Mouse (Mus musculus): Measurements from ENCODE around the gene Helt. TPM values are rescaled to one million over a fixed set of nuclear protein-coding genes. Genes with fewer than 3 reads are reported as not detected.
A peak's percentile ranks its signal among the peaks of the same experiment; 100 is the strongest.

Helt gene
- polyA plus RNA-seq, 1 experiment from 2014 or later, result not detected

GRCm38 (mm10) chr8:46326715-46327114 is 32.2 kb upstream of the Helt start:
- ATAC-seq (ENCODE audit: low FRiP score), result no peak
- Histone ChIP-seq H3K27ac (no peak overlapping the region), H3K4me3 (replicated peaks; ENCODE audit: low read length) (no peak overlapping the region), H3K4me2 (replicated peaks) (no peak overlapping the region), H3K36me3 (replicated peaks; ENCODE audit: control insufficient read depth, insufficient read depth) (no peaks in the 10 kb centered on the region), H3K27me3 (ENCODE audit: control insufficient read depth, insufficient read depth, low read length) (no peaks in the 10 kb centered on the region), H3K9me3 (ENCODE audit: control insufficient read depth, low read length) (no peaks in the 10 kb centered on the region), H3K4me1 (replicated peaks; ENCODE audit: control insufficient read depth, insufficient read depth, low read length) (no peaks in the 10 kb centered on the region), H3K9ac (no peak overlapping the region)
- no peak for DNase-seq (ENCODE audit: low spot score)
- 90% methylated on average over 5 of the region's 5 CpGs for WGBS

- ATAC-seq (ENCODE audit: low FRiP score) (no peak), DNase-seq (ENCODE audit: low spot score) (no peak)
- no peaks in the 10 kb centered on the region for H3K9me3 ChIP-seq (ENCODE audit: control insufficient read depth, low read length)
- H3K27me3 ChIP-seq (ENCODE audit: control insufficient read depth, insufficient read depth, low read length), result no peaks in the 10 kb centered on the region
- H3K4me3 ChIP-seq (replicated peaks; ENCODE audit: low read length), result no peak overlapping the region
- no peak overlapping the region for H3K4me2 ChIP-seq (replicated peaks)
- no peak overlapping the region for H3K27ac ChIP-seq
- 82% methylated on average over 5 of the region's 5 CpGs for WGBS
- H3K36me3 ChIP-seq (replicated peaks; ENCODE audit: control insufficient read depth, insufficient read depth), result no peaks in the 10 kb centered on the region
- no peaks in the 10 kb centered on the region for H3K4me1 ChIP-seq (replicated peaks; ENCODE audit: control insufficient read depth, insufficient read depth, low read length)
- no peak overlapping the region for H3K9ac ChIP-seq
These were observed 30.2 kb upstream of the Helt start for GRCm38 (mm10) chr8:46324676-46325075.

GRCm38 (mm10) chr8:46323672-46324191 is 29.3 kb upstream of the Helt start:
- Histone ChIP-seq H3K36me3 (replicated peaks; ENCODE audit: control insufficient read depth, insufficient read depth) (no peaks in the 10 kb centered on the region), H3K9ac (no peak overlapping the region), H3K4me3 (replicated peaks; ENCODE audit: low read length) (no peak overlapping the region), H3K4me1 (replicated peaks; ENCODE audit: control insufficient read depth, insufficient read depth, low read length) (no peaks in the 10 kb centered on the region), H3K9me3 (ENCODE audit: control insufficient read depth, low read length) (no peaks in the 10 kb centered on the region), H3K27me3 (ENCODE audit: control insufficient read depth, insufficient read depth, low read length) (no peaks in the 10 kb centered on the region), H3K4me2 (replicated peaks) (no peak overlapping the region), H3K27ac (no peak overlapping the region)
- 0 out of 2 replicates have a peak, but pooled peaks have one; percentile 46 for ATAC-seq (ENCODE audit: low FRiP score)
- peak; percentile 34 for DNase-seq (ENCODE audit: low spot score)
- 70% methylated on average over 5 of the region's 5 CpGs for WGBS

GRCm38 (mm10) chr8:46322833-46323232 is 28.4 kb upstream of the Helt start:
- no peak for ATAC-seq (ENCODE audit: low FRiP score)
- Histone ChIP-seq H3K9ac (no peak overlapping the region), H3K4me1 (replicated peaks; ENCODE audit: control insufficient read depth, insufficient read depth, low read length) (no peaks in the 10 kb centered on the region), H3K36me3 (replicated peaks; ENCODE audit: control insufficient read depth, insufficient read depth) (no peaks in the 10 kb centered on the region), H3K4me3 (replicated peaks; ENCODE audit: low read length) (no peak overlapping the region), H3K27me3 (ENCODE audit: control insufficient read depth, insufficient read depth, low read length) (no peaks in the 10 kb centered on the region), H3K9me3 (ENCODE audit: control insufficient read depth, low read length) (no peaks in the 10 kb centered on the region), H3K27ac (no peak overlapping the region), H3K4me2 (replicated peaks) (no peak overlapping the region)
- no peak for DNase-seq (ENCODE audit: low spot score)
- WGBS, result 76% methylated on average over 2 of the region's 2 CpGs

- WGBS, result 98% methylated on average over 4 of the region's 4 CpGs
- Histone ChIP-seq H3K4me3 (replicated peaks; ENCODE audit: low read length) (no peak overlapping the region), H3K9me3 (ENCODE audit: control insufficient read depth, low read length) (no peaks in the 10 kb centered on the region), H3K9ac (no peak overlapping the region), H3K27me3 (ENCODE audit: control insufficient read depth, insufficient read depth, low read length) (no peaks in the 10 kb centered on the region), H3K4me1 (replicated peaks; ENCODE audit: control insufficient read depth, insufficient read depth, low read length) (no peaks in the 10 kb centered on the region), H3K36me3 (replicated peaks; ENCODE audit: control insufficient read depth, insufficient read depth) (no peaks in the 10 kb centered on the region), H3K4me2 (replicated peaks) (no peak overlapping the region), H3K27ac (no peak overlapping the region)
- ATAC-seq (ENCODE audit: low FRiP score) (no peak), DNase-seq (ENCODE audit: low spot score) (no peak)
These were observed 27.9 kb upstream of the Helt start for GRCm38 (mm10) chr8:46322421-46322820.

- ATAC-seq (ENCODE audit: low FRiP score) (no peak), DNase-seq (ENCODE audit: low spot score) (no peak)
- H3K9me3 ChIP-seq (ENCODE audit: control insufficient read depth, low read length), result no peaks in the 10 kb centered on the region
- no peaks in the 10 kb centered on the region for H3K36me3 ChIP-seq (replicated peaks; ENCODE audit: control insufficient read depth, insufficient read depth)
- no peaks in the 10 kb centered on the region for H3K4me1 ChIP-seq (replicated peaks; ENCODE audit: control insufficient read depth, insufficient read depth, low read length)
- H3K27ac ChIP-seq, result no peak overlapping the region
- 95% methylated on average over 5 of the region's 5 CpGs for WGBS
- no peaks in the 10 kb centered on the region for H3K27me3 ChIP-seq (ENCODE audit: control insufficient read depth, insufficient read depth, low read length)
- H3K4me2 ChIP-seq (replicated peaks), result no peak overlapping the region
- no peak overlapping the region for H3K4me3 ChIP-seq (replicated peaks; ENCODE audit: low read length)
- H3K9ac ChIP-seq, result no peak overlapping the region
These were observed 24.3 kb upstream of the Helt start for GRCm38 (mm10) chr8:46318802-46319201.

- H3K4me3 ChIP-seq (replicated peaks; ENCODE audit: low read length), result no peak overlapping the region
- ATAC-seq (ENCODE audit: low FRiP score), result no peak
- WGBS, result 51% methylated on average over 7 of the region's 7 CpGs
These were observed 22.7 kb upstream of the Helt start for GRCm38 (mm10) chr8:46317161-46317560.

GRCm38 (mm10) chr8:46313798-46314197 is 19.3 kb upstream of the Helt start:
- no peak overlapping the region for H3K4me2 ChIP-seq (replicated peaks)

More at GRCm38 (mm10) chr8:46317161-46317560, 22.7 kb upstream of the Helt start:
- no peaks in the 10 kb centered on the region for H3K27me3 ChIP-seq (ENCODE audit: control insufficient read depth, insufficient read depth, low read length)
- no peaks in the 10 kb centered on the region for H3K4me1 ChIP-seq (replicated peaks; ENCODE audit: control insufficient read depth, insufficient read depth, low read length)
- no peak overlapping the region for H3K27ac ChIP-seq
- no peak overlapping the region for H3K9ac ChIP-seq
- no peak overlapping the region for H3K4me2 ChIP-seq (replicated peaks)
- H3K9me3 ChIP-seq (ENCODE audit: control insufficient read depth, low read length), result no peaks in the 10 kb centered on the region
- no peaks in the 10 kb centered on the region for H3K36me3 ChIP-seq (replicated peaks; ENCODE audit: control insufficient read depth, insufficient read depth)
- no peak for DNase-seq (ENCODE audit: low spot score)

GRCm38 (mm10) chr8:46311159-46311558 is 16.7 kb upstream of the Helt start:
- Histone ChIP-seq H3K9ac (no peak overlapping the region), H3K36me3 (replicated peaks; ENCODE audit: control insufficient read depth, insufficient read depth) (no peaks in the 10 kb centered on the region)
- ATAC-seq (ENCODE audit: low FRiP score), result peak; percentile 55; the same call in 1 of the 2 replicates

More at GRCm38 (mm10) chr8:46313798-46314197, 19.3 kb upstream of the Helt start:
- no peaks in the 10 kb centered on the region for H3K27me3 ChIP-seq (ENCODE audit: control insufficient read depth, insufficient read depth, low read length)
- ATAC-seq (ENCODE audit: low FRiP score) (no peak), DNase-seq (ENCODE audit: low spot score) (no peak)
- H3K27ac ChIP-seq, result no peak overlapping the region
- H3K36me3 ChIP-seq (replicated peaks; ENCODE audit: control insufficient read depth, insufficient read depth), result no peaks in the 10 kb centered on the region
- WGBS, result 87% methylated on average over 3 of the region's 3 CpGs
- H3K9me3 ChIP-seq (ENCODE audit: control insufficient read depth, low read length), result no peaks in the 10 kb centered on the region
- no peaks in the 10 kb centered on the region for H3K4me1 ChIP-seq (replicated peaks; ENCODE audit: control insufficient read depth, insufficient read depth, low read length)
- no peak overlapping the region for H3K4me3 ChIP-seq (replicated peaks; ENCODE audit: low read length)
- no peak overlapping the region for H3K9ac ChIP-seq

GRCm38 (mm10) chr8:46308189-46308588 is 13.7 kb upstream of the Helt start:
- Histone ChIP-seq H3K36me3 (replicated peaks; ENCODE audit: control insufficient read depth, insufficient read depth) (no peaks in the 10 kb centered on the region), H3K9me3 (ENCODE audit: control insufficient read depth, low read length) (no peaks in the 10 kb centered on the region), H3K4me3 (replicated peaks; ENCODE audit: low read length) (no peak overlapping the region), H3K27ac (no peak overlapping the region), H3K27me3 (ENCODE audit: control insufficient read depth, insufficient read depth, low read length) (no peaks in the 10 kb centered on the region), H3K4me2 (replicated peaks) (no peak overlapping the region), H3K4me1 (replicated peaks; ENCODE audit: control insufficient read depth, insufficient read depth, low read length) (no peaks in the 10 kb centered on the region), H3K9ac (no peak overlapping the region)
- DNase-seq (ENCODE audit: low spot score) (no peak), ATAC-seq (ENCODE audit: low FRiP score) (no peak)
- 83% methylated on average over 2 of the region's 2 CpGs for WGBS

More at GRCm38 (mm10) chr8:46311159-46311558, 16.7 kb upstream of the Helt start:
- WGBS, result 13% methylated on average over 10 of the region's 10 CpGs
- H3K9me3 ChIP-seq (ENCODE audit: control insufficient read depth, low read length), result no peaks in the 10 kb centered on the region
- H3K27me3 ChIP-seq (ENCODE audit: control insufficient read depth, insufficient read depth, low read length), result no peaks in the 10 kb centered on the region
- DNase-seq (ENCODE audit: low spot score), result peak; percentile 87
- no peak overlapping the region for H3K4me2 ChIP-seq (replicated peaks)
- H3K4me1 ChIP-seq (replicated peaks; ENCODE audit: control insufficient read depth, insufficient read depth, low read length), result no peaks in the 10 kb centered on the region
- no peak overlapping the region for H3K27ac ChIP-seq
- no peak overlapping the region for H3K4me3 ChIP-seq (replicated peaks; ENCODE audit: low read length)
